Mouse (Mus musculus) retina, postnatal 7 days (tissue): ENCODE measurements at regions not wholly inside any gene's neighbourhood (a gene's known extent, or its start where the extent isn't known, plus 50 kb on each side); places are given as distances from the start of the nearest gene placed in this dataset.

Experiments used
- DNase-seq: peaks from one replicate; pipeline ENCODE4 v3.0.0-alpha.2; 2012; ENCODE audit warnings: low read depth, low spot score

DNA sequence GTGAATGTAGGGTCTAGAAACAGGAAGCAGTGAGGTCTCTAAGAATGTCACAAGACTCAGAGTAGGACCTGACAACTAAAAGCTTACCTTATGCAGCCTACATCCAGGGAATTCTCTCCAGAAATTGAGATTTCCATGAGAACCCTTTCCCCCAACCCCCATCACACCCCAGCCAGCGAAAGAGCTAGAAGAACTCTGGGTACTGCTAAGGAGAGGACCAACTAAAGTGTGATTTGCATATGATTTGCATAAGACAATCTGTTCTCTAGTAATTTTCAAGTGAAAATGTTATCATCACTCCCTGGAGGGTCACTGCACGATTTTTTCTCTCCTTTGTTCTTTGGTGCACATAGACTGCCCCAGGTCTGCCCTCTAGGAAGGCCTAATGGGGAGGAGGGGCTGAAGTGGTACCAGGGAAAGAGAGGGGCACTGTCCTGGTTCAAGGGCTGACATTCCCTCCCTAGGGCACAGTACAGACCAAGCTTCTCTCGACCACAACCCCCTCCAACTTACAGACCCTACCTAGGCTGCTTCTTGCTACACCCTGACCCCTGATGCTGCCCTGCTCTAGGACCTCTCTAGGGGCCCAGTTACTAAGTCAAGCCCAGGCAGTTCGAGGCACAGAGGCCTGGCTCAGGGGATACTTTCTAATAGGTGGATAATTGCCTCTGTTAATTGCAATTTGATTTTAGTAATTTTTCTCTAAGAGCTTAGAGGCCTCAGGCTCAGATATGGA is 77.4 kb upstream of the Pja1 start:
- no peak for DNase-seq

DNA sequence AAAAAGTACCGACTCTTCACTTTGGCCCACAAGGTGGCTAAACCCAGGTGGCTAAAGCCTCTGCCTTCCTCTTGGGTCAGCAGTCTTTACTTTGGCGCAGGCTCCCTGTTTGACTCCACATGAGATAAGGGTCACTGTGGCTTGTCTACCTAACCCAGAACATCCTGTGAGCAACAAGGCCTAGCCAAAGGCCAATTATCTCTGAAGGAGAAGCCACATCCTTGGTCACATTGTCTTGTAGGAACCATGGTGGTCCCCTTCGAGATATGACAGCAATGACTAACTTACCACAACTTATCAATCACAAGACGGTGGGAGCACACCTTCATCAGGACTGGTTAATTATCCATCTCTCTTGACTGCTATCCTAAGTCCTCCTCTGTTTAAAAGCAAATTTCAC is 73.3 kb upstream of the Pja1 start:
- no peak for DNase-seq

DNA sequence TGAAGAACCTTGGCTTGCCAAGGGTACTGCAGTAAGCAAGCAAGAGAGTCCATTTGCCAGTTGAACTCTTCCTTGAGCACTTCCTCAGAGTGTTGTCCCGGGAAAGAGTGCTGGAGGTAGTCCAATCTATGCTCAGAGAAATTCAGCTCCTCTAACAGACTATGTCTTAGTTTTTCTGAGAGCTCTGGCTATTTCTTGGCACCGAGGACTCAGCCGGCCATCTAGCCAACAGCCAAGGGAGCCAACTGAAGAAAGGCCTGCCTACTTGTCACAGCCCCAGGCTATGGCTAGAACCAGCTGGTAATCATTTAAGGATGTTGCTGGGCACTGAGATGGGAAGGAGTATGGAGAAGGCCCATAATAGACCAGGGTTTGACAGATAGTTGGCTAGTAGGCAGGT is 70.8 kb upstream of the Pja1 start:
- no peak for DNase-seq

GRCm38 (mm10) chrX:99540087-99540576 is 69.1 kb upstream of the Pja1 start:
- DNase-seq, result no peak

DNA sequence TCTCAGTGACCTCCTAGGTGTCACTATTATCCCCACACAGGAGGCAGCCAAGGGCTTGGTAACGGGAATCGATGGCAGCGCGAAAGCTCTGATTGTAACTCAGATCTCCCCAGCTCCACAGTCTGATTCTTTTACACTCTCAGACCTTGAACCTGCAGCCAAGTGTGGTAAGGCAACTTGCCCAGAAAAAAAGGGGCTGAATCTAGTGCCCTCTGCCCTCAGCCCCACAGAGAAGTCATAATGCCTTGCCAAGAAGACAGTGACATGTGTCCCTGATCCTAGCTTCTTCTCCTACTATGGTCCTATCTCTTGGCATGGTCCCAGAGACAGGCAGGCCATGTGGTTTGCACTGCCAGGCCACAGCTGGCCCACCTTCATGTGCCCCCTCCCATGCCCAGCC is 68.6 kb upstream of the Pja1 start:
- DNase-seq, result no peak

GRCm38 (mm10) chrX:99537814-99538213 is 66.7 kb upstream of the Pja1 start:
- DNase-seq, result no peak

DNA sequence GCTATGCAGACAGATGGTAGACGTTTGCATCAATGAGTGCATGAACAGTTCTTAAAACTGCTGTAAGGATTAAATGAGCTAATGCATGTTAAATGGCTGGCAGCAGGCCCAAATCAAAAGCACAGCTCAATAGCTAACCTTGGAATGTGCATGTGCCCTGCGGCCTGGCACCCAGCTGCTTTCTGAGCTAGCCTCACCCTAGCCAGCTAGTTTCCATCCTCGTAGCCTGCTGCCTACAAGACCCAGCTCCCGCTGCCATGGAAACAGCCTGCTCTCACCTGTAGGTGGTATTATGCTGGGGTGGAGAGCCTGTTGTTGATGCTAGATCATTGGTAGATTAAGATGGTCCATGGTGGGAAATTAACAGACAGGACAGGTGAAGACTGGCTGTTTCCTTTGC is 63.8 kb upstream of the Pja1 start:
- DNase-seq, result no peak

DNA sequence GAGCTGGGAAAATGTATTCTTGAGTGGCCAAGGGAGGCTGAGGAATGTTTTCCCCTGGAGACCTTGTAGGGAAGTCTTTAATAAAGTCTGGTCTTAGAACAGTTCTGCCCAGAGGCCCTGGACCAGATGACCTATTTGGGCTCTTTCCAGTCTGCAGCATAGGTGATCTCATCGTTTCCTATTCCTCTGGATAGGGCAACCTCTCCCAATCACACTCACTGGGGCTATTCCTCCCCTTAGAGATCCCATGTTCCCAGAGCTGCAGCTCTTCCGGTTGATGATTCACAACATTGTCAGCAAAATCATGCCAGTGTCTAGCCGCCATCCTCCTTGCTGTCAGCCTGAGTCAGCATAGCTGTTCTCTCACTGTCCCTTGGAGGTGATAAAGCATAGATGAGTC is 60.1 kb upstream of the Pja1 start:
- no peak for DNase-seq

DNA sequence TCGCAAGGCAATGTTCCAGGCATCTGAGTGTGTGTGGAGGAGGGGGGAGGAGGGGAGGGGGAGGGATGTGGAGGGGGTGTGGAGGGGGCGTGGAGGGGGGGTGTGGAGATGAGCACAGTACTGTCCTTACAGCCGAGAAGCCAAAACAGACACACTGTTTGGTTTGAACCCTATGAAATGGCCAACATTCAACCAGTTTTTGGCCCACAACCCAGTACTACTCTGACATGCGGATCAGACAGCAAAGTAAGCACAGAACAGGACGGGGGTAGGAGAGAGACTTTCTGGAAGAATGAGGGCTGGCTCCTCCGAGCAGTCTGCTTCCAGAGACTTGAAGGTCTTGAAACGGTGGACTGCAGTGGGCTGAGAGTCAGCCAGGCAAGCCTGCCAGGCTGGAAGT is 59.4 kb upstream of the Pja1 start:
- DNase-seq, result no peak

DNA sequence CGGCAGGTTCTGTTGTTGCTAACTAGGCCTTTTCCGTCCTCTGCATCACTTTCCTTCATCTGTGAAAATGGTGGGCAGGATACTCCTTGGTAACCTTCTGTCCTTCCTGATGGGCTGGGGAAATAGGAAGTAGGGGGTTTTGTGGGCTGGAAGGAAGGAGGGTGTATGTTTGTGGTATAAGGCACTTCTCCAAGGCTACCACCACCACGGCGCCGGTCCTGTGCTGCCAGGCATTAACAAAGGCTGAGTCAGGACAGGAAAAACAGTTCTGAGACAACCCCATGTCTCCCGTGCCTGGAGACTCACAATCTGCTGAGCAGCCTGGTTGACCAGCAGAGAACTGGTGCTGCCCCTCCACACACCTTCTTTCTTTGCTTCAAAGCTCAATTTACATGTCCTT is 52.2 kb upstream of the Pja1 start:
- DNase-seq, result no peak

GRCm38 (mm10) chrX:99522830-99523229 is 51.8 kb upstream of the Pja1 start:
- DNase-seq, result peak; percentile 47

DNA sequence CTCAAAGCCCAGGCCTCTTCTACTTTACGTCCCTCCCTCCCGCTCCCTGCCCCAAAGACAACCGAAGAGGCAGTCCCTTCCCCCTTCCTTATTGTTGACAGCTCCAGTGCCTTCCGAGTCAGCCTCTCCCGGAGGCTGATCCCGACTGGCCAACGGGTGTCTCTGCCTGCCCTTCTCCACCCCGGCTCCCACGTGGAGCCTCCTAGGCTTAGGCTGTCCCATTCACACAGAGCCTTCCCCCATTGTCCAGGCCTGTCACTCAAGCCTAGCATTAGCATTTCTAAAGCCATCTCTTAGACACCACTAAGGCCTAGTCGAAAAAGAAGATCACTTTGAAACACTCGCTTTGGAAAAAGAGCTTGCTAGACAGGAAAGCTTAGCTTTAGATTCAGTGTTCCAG is 51.2 kb upstream of the Pja1 start:
- no peak for DNase-seq

DNA sequence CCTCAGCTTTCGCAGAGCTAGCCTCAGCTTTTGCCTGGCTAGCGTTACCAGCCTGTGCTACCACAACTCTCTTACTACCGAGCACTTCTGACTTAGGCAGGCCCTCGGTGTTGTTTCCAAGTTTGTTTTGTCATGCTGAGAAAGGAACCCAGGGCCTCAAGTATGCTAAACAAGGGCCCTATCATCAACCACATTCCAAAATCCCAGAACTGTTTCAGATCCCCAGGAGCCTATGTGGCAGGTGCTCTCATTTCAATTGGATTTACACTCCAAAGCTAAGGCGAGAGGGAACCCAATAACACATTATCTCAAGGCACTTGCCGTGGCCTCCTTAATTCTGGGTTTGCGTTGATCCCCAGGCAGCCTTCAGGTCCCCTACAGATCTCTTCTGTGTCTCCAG is 50.8 kb upstream of the Pja1 start:
- DNase-seq, result no peak
